Mouse (Mus musculus) spleen, postnatal 14 days (tissue): ENCODE results near the gene Ifitm6.
"Not testable (repeated sequence)": the region's sequence is repeated elsewhere in the genome, so short reads cannot be mapped to it uniquely, and the experiment has no call there.

Experiments
- DNase-seq, 2 experiments: peaks; one replicate each; pipeline ENCODE4 v3.0.0; 2021 to 2022; ENCODE audit warnings: low spot score in 2 of 2

The Ifitm6 gene

DNA sequence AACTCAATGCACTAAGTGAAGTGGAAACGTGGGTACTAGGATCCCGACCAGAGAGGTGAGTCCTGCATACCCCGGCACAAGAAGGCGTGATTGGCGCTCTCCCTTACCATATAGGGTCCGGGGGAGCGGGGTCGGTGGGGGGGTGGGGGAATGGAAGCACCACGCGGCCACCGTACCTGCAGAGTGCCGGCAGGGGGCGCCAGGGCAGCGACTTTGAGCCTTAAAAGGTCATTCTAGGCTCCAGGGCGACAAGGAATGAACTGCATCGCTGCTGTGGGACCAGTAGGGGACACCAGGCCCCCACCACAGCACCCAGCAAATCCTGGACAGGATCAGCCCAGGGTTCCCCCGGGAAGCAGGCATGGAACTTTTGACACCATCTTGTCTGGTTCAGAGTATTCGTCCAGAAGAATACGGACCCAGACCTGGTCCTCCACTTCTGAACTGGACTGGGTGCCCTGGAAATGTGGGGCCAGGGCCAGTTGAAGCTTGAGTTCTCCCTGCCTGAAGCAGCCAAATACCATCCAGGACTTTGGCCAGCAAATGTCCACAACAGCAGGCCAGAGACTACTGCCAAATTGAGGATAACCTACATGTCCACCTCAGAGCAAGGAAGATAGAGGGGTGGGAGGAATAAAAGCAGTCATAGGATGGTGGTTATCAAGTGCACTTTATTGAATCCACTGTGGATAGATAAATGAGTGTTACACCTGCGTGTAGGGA lies 8.6 kb downstream of the Ifitm6 start:
- peak; percentile 62 to 68 for DNase-seq

DNA sequence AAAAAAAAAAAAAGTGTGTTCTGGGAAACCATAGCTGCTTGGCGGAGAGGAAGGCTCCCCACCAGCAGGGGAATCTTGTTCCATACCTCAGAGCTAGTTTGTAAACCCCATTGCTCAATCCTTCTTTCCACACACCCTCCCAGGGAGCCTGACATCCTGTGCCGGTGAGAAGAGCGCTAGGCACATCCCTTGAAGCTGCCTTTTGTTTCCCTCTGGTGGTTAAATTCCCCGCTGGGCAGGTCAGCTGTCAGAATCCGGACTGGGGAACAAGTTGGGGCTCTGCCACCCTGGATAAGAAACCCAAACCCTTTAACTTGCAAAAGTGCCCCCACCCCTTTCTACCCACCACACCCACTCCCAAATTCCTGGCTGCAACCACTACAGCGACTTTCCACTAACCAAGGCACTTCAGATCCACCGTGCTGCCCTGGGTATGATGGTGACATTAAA lies 9.4 kb downstream of the Ifitm6 start:
- DNase-seq: no peak

DNA sequence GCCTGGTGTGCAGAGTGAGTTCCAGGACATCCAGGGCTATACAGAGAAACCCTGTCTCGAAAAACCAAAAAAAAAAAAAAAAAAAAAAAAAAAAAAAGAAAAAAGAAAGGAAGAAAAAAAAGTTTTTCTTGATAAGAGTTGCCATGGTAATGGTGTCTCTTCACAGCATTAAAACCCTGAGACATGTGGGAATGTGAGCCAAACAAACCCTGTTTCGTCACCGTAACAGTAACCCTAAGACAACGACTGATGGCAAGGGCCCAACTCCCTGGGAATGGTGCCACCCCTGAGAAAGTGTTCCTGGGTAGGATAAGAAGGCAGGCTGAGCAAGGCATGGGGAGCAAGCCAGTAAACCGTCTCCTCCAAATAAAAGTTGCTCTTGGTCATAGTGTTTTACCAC lies 10.8 kb downstream of the Ifitm6 start:
- no peak for DNase-seq

GRCm38 (mm10) chr7:141006446-141006845 lies 11.3 kb downstream of the Ifitm6 start:
- no peak for DNase-seq

DNA sequence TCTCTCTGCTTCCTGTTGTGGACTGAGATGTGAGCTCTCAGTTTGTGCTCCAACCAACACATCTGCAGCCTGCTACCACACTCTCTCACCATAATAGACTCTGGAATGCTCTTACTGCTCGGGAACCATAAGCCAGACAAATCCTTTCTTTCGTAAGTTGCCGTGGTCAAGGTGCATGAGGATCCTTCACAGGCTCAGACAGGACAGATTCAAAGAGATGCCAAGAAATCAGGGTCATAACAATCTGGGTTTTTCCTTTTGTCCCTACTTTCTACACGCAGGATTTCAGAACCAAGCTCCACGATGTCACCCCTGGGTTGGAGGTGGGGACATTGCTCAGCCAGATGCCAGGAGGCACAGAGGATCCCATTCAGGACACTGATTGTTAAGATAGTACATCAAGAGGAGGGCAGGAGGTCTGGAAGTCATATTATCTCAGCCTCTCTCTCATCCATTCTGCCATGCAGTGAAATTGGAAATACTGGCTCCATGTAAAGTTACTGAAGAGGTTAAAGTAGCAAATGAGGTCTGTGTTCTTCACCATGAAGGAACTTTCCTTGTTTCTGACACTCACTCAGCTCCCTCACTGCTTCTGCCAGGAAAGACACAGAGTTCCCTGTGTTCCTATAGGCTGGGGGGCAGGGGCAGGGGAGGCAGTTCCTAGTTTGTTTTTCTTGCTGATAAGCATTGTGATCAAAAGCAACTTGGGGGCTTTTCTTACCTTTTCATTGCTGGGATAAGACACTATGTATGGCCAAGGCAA lies 14.3 kb downstream of the Ifitm6 start:
- DNase-seq: no peak

- DNase-seq: no peak
Observed at GRCm38 (mm10) chr7:141000881-141001708, 16.6 kb downstream of the Ifitm6 start.

- DNase-seq: no peak
Observed at GRCm38 (mm10) chr7:140998853-140999700, 18.6 kb downstream of the Ifitm6 start.

GRCm38 (mm10) chr7:140997817-140998216 lies 19.9 kb downstream of the Ifitm6 start:
- no peak for DNase-seq

DNA sequence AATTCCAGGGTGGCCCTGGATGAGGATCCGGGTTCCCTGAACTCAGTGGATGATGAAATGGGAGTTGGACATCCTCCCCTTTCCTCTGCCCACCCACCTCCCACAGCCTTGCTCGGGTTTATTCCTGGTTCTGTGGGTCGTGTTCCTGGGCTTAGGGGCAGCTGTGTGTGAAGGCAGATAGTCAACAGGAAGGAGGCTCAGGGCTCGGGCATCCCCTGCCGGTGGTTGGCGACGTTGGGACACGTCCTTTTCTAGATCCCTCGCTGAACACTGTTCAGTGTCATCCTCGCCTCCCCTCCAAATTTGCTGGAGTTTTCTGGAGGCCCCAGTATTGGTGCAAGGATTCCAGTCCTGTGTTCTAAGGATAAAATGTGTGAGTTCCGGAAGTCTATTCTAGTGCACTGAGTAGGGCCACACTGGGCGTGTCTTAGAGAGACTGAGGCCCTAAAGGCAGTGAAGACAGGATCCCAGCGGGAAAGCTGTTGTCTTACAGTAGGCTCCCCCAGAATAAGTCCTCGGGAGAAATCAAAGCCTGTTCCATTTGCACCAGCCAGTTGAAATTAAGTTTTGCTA lies 26.5 kb downstream of the Ifitm6 start:
- DNase-seq: no peak

- DNase-seq: no peak
Observed at GRCm38 (mm10) chr7:140990622-140991021, 27.1 kb downstream of the Ifitm6 start.

GRCm38 (mm10) chr7:140990185-140990584 lies 27.5 kb downstream of the Ifitm6 start:
- DNase-seq: no peak

GRCm38 (mm10) chr7:140989022-140989421 lies 28.7 kb downstream of the Ifitm6 start:
- DNase-seq: no peak

- no peak for DNase-seq
Observed at GRCm38 (mm10) chr7:140987182-140988138, 30.3 kb downstream of the Ifitm6 start.

GRCm38 (mm10) chr7:140982971-140983370 lies 34.8 kb downstream of the Ifitm6 start:
- no peak for DNase-seq

DNA sequence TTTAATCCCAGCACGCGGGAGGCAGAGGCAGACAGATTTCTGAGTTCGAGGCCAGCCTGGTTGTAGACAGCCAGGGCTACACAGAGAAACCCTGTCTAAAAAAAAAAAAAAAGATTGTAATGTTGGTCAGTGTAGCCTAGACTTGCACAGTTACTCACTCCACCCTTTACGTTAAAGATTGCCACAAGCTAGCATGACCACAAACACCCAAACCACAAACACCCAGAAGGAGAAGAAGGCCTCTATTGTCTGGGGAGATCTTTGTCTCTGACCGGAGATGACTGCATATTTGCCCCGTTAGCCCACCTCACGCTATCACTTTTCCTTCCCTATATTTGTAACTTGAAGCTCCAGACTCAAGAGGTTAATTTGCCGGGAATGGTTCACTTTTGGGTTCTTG lies 36.0 kb downstream of the Ifitm6 start:
- no peak for DNase-seq

DNA sequence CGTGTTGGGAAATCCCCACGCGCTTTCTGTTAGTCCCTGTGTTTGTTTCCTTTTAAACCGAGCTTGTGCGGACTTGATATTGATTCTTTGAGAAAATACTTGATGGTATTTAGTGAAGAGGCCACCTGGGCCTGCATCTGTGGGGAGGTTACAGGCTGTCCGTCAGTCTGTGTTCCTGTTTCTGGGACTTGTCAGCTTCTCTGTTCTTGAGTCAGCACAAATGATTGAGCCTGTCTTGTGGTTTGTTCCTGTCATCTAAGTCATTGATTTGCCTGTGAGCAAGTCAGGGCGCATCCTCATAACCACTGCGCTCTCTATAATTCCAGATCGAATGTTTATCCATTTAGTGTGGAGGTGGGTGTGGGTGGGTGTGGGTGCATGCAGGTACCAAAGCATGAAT lies 41.0 kb downstream of the Ifitm6 start:
- DNase-seq: not testable (repeated sequence)

- no peak for DNase-seq
Observed at GRCm38 (mm10) chr7:140975465-140975864, 42.3 kb downstream of the Ifitm6 start.

- no peak for DNase-seq
Observed at GRCm38 (mm10) chr7:140974940-140975339, 42.8 kb downstream of the Ifitm6 start.

DNA sequence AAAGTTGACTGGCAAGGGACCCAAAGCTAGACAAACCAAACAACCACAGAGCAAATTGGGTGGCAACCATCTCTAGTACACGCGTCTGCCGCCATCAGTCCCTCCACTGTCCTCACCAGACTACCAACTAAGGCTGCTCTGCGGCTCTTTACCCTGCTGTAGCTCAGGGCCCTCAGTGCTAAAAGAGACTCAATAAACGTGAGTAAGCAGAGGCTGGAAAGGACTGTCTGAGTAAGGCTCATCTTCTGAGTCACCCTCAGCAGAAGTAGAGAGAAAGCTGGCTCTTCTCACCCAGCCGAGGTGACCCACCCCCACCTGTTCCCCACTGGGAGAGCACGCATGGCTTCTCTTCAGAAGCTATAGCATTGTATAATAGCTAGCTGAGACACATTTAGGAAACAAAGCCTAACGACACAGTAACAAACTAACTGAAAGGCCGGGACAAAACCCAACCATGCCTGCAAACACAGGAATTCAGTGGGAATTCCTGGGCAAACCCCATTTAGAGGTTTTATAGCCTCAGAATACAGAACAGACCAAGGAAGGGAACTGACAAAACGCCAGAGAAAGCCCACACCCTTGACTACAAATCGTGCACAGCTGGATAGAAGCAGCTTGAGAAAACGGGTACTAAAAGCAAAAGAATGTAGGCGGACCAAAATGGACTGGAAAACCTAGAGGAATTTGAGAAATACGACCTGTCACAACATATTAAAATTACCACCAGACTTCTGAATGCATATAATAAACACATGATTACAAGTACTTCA lies 44.1 kb downstream of the Ifitm6 start:
- DNase-seq: no peak
